Mouse (Mus musculus) 3T3-L1 (cell line): ENCODE results near the gene Rel.

ENCODE experiments used
- DNase-seq: peaks from one replicate; pipeline ENCODE4 v3.0.0-alpha.2; 2015; ENCODE audit warnings: low read depth, low spot score

Rel gene

DNA sequence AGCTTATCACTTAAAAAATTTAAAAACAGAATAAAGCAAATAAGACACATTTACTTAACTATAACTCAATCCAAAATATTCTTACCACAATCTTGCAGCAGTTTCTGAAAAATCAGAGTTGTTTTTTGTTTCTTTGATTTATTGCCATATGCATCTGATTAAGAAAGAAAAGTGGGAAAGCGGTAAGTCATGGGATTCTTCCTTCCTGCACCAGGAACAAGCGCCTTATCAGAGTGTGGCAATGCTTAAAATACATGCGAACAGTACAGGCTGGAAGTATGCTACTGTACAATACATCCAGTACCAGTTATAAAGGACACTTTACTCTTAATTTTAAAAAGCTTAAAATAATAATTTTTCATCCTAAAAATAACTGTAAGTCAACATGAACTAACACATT is 26.4 kb downstream of the Rel start:
- DNase-seq, result no peak

DNA sequence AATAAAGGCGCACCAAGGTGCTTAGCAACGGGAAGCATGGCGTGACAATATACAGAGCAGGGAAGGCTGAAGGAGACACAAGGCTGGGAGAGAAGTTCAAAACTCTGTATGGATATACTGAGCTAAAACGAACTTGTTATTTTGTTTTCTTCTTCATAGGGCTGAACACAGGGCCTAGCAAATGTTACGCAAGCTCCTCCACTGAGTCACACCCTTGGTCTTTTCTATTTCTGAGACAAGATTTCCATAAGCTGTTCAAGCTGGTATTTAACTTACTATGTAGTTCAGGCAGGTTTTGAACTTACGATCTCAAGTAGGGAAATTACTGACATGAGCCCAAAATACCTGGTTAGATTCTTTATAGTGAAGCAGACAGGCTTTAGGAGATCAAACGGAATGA is 29.4 kb downstream of the Rel start:
- peak; percentile 13 for DNase-seq

DNA sequence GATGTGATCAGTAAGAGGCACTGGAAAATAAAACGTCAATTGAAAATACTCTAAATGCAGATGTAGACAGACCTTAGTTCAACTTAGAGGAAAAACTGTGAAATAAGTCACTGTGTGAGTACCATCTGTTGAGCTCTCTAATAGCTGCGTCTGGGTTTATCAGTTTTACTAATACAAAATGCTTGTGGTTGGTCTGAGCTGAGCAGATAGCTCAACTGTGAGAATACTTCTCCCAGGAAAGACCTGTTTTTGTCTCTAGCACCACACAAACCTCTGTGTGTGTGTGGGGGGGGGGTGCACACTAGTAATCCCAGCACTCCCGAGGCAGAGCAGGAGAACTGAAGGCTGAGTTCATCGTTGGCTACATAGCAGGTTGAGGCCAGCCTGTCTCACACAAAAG is 29.9 kb downstream of the Rel start:
- no peak for DNase-seq

DNA sequence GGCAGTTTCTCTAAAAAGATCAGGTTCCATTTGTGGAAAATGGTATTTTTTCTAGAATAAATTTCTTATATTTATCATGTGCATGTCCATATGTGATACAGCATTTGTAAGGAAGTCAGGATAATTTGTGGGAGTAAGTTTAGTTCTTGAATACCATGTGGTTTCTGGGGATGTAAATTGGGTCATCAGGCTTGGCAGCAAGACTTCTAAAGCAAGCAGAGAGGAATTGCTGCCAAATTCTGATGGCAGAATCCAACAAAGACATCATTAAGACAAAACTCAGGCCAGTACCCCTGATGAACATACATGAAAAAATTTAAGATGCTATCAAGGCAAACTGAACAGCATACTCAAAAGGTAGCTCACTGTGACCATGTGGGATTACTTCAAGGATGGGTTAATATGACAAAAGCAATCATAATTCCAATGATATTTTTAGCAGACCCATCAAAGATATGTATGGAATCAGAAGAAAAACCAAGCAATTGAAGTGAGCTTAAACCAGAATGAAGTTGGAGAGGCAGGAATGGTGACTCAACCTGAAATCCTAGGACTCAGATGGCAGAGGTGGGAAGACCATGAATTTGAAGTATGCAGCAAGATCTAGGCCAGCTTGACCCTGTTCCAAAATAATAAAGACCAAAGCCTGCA is 34.8 kb downstream of the Rel start:
- peak; percentile 51 for DNase-seq

DNA sequence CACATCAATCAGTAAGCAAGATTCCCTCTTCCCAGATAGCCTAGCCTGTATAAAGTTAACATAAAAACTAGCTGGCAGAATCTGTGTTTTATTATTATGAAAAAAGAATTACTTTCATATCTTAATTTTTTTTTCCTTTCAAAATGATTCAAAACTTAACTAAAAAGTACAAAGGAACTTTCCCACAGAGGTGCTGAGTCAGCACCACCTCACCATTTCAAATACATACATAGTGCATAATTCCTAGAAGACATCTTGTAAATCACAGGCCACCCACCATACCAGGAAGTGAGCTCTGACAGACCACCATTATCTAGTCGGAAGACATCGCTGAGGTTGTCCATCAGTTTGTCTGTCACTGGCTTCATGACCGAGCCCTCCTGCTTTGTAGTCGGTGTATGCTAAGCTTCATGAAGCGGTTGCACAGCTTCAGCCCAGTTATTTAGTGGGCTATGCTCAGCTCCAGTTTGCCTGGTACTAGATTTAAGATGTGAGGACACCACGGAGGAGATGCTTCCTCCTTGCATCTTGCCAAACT is 36.0 kb downstream of the Rel start:
- DNase-seq, result no peak

DNA sequence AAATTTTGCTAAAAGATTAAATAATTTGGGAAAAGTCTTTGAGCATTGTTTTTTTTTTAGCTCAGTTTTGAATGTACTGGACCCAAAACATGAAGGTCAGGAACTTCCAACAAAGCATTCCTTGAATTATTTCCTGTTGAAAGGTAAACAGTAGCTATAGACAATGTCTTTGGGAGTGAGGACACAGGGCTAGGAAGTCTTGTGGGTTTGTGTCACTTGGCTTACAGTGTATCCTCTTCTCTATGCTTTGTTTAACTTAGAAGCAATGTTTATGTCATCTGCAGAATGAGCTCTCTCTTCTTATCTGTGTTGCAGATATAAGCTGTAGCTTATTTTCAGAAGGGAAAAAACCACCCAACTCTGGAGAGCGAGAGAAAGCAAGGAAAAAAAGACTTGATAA is 37.9 kb downstream of the Rel start:
- no peak for DNase-seq

DNA sequence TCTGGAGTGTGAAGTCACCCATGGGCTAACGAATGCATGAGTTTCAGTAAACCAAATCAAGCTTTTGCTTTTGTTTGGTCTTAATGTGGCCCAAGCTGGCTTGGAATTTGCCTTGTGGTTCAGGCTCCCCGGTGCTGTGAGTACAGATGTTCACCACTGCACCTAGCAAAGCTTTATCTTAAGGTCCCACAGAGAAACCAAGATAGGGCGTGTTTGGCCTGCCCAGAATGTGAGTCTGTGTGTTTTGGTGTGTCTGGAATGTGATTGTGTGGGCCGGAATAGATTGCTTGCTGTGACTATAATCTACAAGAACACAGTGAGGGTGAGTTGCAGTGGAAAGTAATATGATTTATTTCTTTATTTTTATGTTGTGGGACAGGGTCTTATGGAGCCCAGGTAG is 40.6 kb downstream of the Rel start:
- DNase-seq, result no peak

DNA sequence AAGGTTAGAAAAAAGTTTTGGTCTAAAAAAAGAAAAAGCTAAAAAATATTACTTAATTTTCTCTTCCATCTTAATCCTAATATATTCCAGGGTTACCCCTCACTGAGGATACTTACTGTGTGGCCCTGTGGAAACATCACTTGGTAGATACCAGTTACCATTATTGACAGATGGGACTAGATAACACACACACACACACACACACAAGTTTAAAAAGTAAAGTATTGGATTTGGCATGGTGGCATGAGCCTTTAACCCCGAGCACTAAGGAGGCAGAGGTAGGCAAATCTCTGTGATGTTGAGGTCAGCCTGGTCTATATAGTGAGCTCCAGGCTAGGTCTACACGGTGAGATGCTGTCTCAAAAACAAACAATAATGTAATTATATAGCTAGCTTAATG is 42.6 kb downstream of the Rel start:
- no peak for DNase-seq

DNA sequence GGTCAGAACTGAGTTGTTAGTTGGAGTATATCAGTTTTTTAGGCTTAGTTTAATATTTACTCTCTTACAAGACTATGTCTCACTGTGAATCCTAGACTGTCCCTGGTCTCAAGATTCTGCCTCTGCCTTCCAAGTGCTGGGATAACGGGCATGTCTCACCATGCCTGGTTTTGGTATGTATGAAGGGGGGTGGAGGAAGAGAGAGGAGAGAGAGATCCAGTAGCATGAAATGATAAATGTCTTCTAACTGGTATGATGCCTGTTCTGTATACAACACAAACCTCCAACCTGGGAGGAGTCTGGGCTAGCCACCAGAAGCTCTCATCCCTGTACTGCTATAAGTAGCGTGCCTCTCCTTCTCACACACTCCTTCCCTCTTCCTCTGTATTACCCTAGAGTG is 44.3 kb downstream of the Rel start:
- no peak for DNase-seq

DNA sequence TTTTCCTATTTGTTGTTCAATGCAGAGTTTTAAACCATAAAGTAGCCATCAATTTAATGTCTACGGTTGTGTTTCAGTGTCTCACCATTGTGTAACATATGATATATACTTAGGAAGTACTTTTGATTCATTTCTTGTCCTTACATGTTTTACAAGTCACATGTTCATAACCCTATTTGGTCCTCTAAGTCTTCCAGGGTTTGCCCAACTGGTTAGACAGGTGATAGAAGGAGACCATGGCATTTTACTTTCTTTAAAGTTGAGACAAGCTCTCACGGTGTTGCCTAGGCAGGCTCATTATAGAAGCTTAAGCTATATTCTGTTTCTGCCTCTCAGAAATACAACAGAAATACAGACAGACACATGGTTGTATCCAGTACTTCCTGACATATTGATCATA is 44.9 kb downstream of the Rel start:
- DNase-seq, result no peak

DNA sequence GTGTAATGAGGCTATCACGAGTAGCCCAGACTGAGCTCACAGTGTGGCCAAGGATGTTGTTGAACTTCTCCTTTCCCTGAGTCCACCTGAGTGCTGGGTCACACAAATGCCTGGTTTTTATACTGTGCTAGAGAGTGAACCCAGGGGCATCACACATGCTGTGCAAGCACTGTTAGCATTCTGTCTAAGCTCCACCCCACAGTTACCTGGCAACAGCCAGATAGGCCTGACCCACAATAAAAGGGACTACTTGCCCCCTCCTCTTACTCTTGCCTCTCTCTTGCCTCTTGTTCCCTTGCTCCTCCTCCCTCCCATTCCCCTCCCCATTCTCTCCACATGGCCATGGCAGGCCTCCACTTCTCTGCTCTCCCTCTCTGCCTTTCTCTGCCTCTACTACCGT is 48.4 kb downstream of the Rel start:
- DNase-seq, result no peak

DNA sequence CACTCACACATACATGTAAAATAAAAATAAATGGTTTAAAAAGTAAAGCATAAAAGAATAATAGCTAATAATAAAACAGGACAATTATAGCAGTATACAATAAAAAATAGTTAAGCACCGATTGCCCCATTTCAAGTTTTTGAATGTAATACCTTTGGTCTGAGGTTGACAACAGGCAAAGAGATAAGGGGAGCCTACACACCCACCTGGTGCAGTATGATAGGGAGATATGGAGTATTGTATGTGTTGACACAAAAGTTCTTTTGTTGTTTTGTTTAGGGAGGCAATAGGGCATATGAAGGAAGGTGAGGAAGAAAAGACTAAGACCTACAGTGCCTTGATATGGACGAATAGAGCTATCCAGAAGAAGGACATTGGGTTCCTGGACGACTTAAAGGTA is 50.9 kb downstream of the Rel start:
- DNase-seq, result no peak

DNA sequence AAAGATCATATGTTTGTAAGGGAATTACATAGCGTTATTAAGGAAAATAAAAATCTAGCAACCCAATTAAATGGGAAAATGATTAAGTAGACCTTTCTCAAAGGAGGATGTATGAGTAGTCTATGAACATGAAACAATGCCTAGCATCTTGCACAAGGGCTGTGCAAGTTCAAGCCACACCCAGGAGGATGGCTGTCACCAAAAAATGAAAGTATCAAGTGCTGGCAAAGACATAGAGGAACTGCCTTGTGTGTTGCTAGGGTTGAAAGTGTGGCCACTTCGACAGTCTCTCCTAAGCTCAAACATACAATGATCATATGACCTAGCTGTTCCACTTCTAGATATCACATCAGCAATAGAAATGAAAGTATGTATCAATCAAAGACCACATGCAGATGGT is 51.9 kb downstream of the Rel start:
- no peak for DNase-seq

DNA sequence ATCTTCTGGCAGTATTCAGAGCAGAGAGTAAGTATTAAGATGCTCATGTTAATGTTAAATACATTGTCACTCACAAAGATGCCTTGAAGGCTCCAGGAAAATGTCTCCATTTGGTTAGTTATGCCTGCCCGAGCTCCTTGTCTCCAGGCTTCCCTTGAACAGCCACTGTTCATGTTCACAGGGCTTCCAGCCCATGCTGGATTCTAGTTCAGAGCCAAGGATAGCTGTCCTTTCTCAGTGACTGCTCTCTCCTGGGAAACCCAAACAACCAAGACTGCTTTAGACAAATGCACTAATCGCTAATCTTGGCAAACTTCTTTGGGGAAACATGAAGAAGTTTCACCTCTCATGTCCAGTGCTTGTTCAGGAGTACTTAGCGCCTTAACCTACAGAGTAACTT is 58.5 kb downstream of the Rel start:
- DNase-seq, result no peak

DNA sequence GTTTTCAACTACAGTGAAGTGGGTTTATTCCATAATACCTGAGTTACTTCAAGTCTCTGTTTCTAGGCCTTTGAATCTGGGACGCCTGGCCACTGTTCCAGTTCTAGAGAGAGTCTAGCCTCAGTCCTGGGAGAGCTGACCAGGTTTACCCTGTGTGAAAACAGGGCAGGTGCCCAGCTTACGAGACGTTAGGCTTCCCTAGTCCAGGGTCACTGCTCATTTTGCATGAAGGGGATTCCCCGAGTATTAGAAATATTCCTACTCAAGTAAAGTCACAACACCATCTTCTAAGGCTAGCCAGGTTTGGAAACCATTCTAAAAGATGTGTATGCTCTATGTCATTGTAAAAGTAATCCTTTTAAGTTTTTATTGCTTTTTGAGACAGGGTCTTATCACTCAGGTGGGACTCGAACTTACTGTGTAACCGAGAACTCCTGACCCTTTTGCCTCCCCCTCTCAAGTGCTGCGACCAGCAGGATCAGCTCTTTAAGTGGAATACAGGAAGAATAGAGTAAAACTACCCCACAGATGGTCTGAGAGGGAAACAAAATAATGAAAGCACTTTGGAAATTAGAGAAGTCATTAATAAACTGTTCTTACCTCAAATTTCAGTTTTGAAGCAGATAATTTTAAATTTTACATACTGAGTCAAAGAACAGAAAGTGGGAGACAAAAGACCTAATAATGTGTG is 66.0 kb downstream of the Rel start:
- no peak for DNase-seq

DNA sequence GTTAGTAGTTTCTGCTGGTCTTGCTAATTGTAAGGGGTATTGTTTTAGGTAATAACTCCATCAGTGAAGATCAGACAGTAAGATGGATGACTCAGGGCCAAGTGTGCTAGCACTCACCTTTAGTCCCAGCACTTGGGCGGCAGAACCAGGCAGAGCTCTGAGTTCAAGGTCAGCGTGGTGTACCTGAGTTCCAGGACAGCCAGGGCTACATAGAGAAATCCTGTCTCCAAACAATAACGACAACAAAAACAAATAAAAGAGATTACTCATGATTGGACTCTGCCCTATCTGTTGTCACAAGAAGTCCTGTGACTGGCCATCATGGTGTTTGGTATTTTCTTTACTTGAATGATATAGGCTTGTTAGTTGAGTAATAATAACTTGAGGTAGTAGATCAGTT is 68.9 kb downstream of the Rel start:
- DNase-seq, result no peak

DNA sequence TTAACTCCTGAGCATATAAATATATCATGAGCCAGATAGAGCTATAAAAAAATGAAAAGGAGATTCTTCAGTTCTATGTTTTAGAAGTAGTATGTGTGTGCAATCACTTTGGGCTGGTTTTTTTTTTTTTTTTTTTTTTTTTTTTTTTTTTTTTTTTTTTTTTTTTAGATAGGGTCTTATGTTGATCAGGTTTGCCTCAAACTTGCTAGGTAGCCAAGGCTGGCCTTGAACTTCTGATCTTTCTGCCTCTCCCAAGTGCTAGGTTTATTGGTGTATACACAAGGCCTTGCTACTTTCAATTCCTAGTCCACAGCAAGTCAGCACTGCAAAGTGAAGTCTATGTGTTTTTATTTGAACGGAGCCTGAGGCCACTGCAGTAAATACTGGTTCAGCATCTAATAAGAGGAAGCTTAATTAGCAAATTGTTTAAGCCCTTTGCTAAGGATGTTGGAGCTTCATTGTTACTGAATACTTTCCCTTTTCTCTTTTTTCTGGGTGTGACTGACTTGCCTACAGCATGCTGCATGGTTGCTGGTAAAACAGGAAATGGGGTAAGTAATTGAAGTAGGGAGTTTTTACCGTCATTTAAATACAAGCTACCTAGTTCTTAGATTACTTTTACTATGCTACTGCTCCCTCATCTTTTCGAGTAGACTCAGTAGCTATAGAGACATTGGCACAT is 71.2 kb downstream of the Rel start:
- no peak for DNase-seq

DNA sequence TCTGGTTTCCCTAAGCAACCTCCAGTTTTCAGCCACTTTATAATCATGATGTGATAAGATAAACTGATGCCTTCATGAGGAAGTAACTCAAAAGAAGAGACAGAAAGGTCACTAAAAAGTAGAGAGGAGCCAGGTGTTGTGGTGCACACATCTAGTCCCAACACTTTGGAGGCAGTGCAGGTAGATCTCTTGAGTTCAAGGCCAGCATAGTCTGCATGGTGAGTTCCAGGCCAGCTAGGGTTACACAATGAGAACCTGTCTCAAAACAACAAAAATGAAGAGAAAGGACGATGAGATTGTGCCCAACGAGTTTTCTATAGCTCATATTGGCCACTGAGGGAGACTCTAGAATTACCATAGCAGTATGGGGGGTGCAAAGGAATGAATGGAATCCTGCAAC is 72.2 kb downstream of the Rel start:
- DNase-seq, result no peak

DNA sequence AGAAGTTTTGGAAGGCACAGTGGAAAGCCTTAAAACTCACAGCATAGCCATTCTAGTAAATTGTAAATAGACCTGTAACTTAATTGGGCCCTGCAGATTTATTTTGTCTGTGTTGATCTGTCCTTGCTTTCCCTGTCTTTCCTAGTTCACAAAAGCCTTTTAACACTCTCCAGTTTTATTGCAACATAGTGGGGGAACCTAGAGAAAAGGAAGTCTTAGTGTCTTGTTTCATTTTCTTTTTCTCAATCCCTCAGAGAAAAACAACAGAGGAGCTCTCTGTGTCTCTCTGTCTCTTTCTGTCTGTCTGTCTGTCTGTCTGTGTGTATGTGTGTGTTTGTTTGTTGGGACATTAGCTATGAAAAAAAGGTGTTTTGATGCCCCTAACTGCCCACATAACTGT is 74.9 kb downstream of the Rel start:
- no peak for DNase-seq

DNA sequence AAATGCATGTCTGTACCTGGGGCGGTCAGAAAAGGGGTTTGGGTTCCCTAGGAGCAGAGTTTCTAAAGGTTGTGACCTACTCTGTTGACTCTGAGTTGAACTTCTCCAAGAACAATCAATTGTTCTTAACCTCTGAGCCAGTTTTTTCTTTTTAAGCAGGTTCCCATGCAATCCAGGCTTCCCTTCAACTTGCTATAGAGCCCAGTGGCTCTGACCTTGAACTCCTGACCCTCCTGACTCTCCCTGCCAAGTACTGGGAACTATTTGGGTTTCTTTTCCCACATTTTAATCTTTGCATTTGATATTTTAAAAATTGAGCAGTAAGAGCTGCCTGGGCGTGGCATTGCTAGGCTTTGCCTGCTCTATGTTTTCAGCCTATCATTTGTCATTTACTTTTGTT is 77.5 kb downstream of the Rel start:
- no peak for DNase-seq

DNA sequence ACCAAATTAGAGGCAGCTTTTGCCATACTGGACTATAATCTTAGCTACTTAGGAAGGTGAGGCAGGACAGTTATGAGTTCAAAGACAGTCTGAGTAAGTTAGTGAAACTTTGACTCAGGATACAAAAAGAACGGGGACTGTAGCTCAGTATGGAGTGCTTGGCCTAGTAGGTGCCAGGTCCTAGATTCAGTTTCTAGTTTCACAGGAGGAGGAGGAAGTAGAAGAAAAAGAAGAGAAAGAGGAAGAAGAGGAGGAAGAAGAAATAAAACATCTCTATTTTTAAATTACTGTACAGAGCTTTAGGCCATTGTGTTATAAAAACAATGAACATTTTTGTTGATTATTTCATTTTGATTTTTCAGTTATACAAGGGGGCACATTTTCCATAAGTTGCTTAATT is 82.7 kb downstream of the Rel start:
- no peak for DNase-seq
